12 mouse cellular contexts compared by ENCODE assay signal in the genomic region with DNA sequence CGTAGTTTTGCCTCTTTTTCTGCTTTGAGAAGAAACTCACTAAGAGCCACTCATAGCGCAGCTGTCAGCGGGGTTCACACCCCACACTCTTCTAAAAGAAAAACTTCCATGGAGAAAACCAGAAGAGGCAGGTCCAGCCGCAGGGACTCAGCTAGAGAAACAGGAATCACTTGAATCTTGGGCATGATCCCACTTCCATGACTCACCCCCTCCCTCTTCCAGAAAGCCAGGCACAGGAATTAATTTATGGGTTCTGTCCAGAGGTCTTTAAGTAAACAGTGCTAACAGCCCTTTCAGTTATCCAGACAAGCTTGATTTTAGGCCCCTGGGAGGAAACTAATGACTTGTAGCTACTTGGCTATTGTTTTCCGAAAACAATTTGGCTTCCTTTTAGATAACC.
A peak's percentile ranks its signal among the peaks of the same experiment; 100 is the strongest.
DNase-seq lines count a peak whose midpoint lies in the region; ATAC-seq and TF ChIP-seq lines count a peak whose summit lies in the region.
"Had no signal": no experiment of that assay in that cellular context is flagged by ENCODE, and none has a peak within 500 bp of the region (broad histone marks: within the 10 kb centered on the region; RNA-seq: fewer than 3 reads in every experiment).

No protein-coding gene starts in this region.

- intact Hi-C loops in gastrocnemius, adult 2 months (cut with DNase I), result no loop called here
- intact Hi-C loops in left cerebral cortex, postnatal 36 days (cut with DNase I), result no loop called here

- H3K4me1 ChIP-seq in limb, embryonic 14.5 days (ENCODE audit: control insufficient read depth, insufficient read depth, low read length), result no peaks in the 10 kb centered on the region
- H3K4me1 ChIP-seq in liver, postnatal 0 days (ENCODE audit: insufficient read depth), result no peaks in the 10 kb centered on the region
- H3K4me1 ChIP-seq: megakaryocyte, embryonic 14.5 days had no signal

- no peak overlapping the region for H3K9ac ChIP-seq in limb, embryonic 14.5 days (ENCODE audit: low read depth, low read length, severe bottlenecking)
- H3K9ac ChIP-seq in liver, postnatal 0 days (replicated peaks), result no peak overlapping the region

- no peak overlapping the region for H3K4me3 ChIP-seq in gastrocnemius, adult 2 months
- H3K4me3 ChIP-seq in limb, embryonic 14.5 days (replicated peaks; ENCODE audit: low read length), result no peak overlapping the region
- H3K4me3 ChIP-seq in liver, postnatal 0 days (ENCODE audit: low read depth, low read length), result no peak overlapping the region
- H3K4me3 ChIP-seq: erythroblast, embryonic 14.5 days; heart, embryonic 13.5 days; megakaryocyte, embryonic 14.5 days had no signal

- no peak for TF ChIP-seq POLR2A in limb, embryonic 14.5 days (IDR thresholded peaks at IDR 0.05; ENCODE audit: borderline replicate concordance, extremely low read depth, insufficient read depth, insufficient read length)

- no peaks in the 10 kb centered on the region for H3K27me3 ChIP-seq in limb, embryonic 14.5 days (ENCODE audit: control insufficient read depth, insufficient read depth, low read length)
- no peaks in the 10 kb centered on the region for H3K27me3 ChIP-seq in liver, postnatal 0 days (ENCODE audit: insufficient read depth, low read length)
- H3K27me3 ChIP-seq: megakaryocyte, embryonic 14.5 days had no signal

- no peaks in the 10 kb centered on the region for H3K36me3 ChIP-seq in limb, embryonic 14.5 days (ENCODE audit: control insufficient read depth, insufficient read depth, low read length)
- no peaks in the 10 kb centered on the region for H3K36me3 ChIP-seq in liver, postnatal 0 days (replicated peaks; ENCODE audit: insufficient read depth, low read length)
- H3K36me3 ChIP-seq: heart, embryonic 13.5 days had no signal

- H3K27ac ChIP-seq in gastrocnemius, adult 2 months, result peak overlapping the region; percentile 66
- H3K27ac ChIP-seq in limb, embryonic 14.5 days (replicated peaks; ENCODE audit: low read depth, low read length), result no peak overlapping the region
- no peak overlapping the region for H3K27ac ChIP-seq in liver, postnatal 0 days (ENCODE audit: low read depth)
- H3K27ac ChIP-seq: heart, embryonic 13.5 days had no signal

- no peak overlapping the region for H3K4me2 ChIP-seq in limb, embryonic 14.5 days (replicated peaks; ENCODE audit: low read depth, low read length, severe bottlenecking)
- H3K4me2 ChIP-seq in liver, postnatal 0 days (ENCODE audit: low read depth, low read length), result no peak overlapping the region
- H3K4me2 ChIP-seq: heart, embryonic 13.5 days had no signal

- TF ChIP-seq EP300 in liver, postnatal 0 days (IDR thresholded peaks at IDR 0.05; ENCODE audit: low read depth), result no peak

- WGBS in limb, embryonic 14.5 days, result 49% methylated on average over 5 of the region's 5 CpGs
- 61% methylated on average over 5 of the region's 5 CpGs for WGBS in liver, postnatal 0 days (ENCODE audit: insufficient replicate concordance)

- H3K9me3 ChIP-seq in limb, embryonic 14.5 days (ENCODE audit: control insufficient read depth, low read length), result no peaks in the 10 kb centered on the region
- H3K9me3 ChIP-seq in liver, postnatal 0 days (ENCODE audit: low read length), result no peaks in the 10 kb centered on the region

- no peak for ATAC-seq in limb, embryonic 14.5 days (ENCODE audit: low FRiP score, low read depth)
- ATAC-seq in liver, postnatal 0 days, result no peak

- peak; percentile 11 for DNase-seq in ovary, postnatal 14 days (ENCODE audit: low spot score)
- no peak for DNase-seq in ovary, postnatal 36 days (ENCODE audit: low spot score)
- DNase-seq in gastrocnemius, adult 2 months, result peak; percentile 35
- peak; percentile 7 for DNase-seq in limb, embryonic 14.5 days (ENCODE audit: low spot score)
- peak; percentile 44 to 51 for DNase-seq in urinary bladder, postnatal 36 days (ENCODE audit: low spot score in 2 of 2)
- no peak for DNase-seq in liver, postnatal 0 days
- no peak for DNase-seq in B cell, adult 2 months
- no peak for DNase-seq in left cerebral cortex, postnatal 36 days (ENCODE audit: low spot score in 2 of 2)
- DNase-seq: cerebellum, adult 8-10 months had no signal

- TF ChIP-seq CTCF in gastrocnemius, adult 2 months (IDR thresholded peaks at IDR 0.05), result no peak
- TF ChIP-seq CTCF in liver, postnatal 0 days (IDR thresholded peaks at IDR 0.05; ENCODE audit: low read depth), result no peak

Comparison
In these comparisons a context has a peak if more than half of its experiments do, and no peak if none do; other contexts are left out.
1. DNase-seq: peak in ovary, postnatal 14 days (single experiment), gastrocnemius, adult 2 months (single experiment), limb, embryonic 14.5 days (single experiment) and urinary bladder, postnatal 36 days (2 of 2); none in ovary, postnatal 36 days (single experiment), liver, postnatal 0 days (single experiment), B cell, adult 2 months (0 of 2) and left cerebral cortex, postnatal 36 days (0 of 2).